Mouse (Mus musculus): ENCODE measurements at regions not wholly inside any gene's neighbourhood (a gene's known extent, or its start where the extent isn't known, plus 50 kb on each side); places are given as distances from the start of the nearest gene placed in this dataset.

- Histone ChIP-seq H3K4me1 (ENCODE audit: control insufficient read depth, insufficient read depth, low read depth, low read length) (no peaks in the 10 kb centered on the region), H3K4me3 (ENCODE audit: low read length) (no peak overlapping the region), H3K4me2 (ENCODE audit: low read length) (no peak overlapping the region), H3K9me3 (ENCODE audit: control insufficient read depth, low read length) (no peaks in the 10 kb centered on the region), H3K27ac (ENCODE audit: low read depth, low read length) (no peak overlapping the region), H3K9ac (ENCODE audit: low read depth, low read length) (no peak overlapping the region), H3K36me3 (ENCODE audit: control insufficient read depth, insufficient read depth, low read length) (no peaks in the 10 kb centered on the region), H3K27me3 (replicated peaks; ENCODE audit: control insufficient read depth, insufficient read depth, low read length) (no peaks in the 10 kb centered on the region)
- ATAC-seq, result peak; percentile 52; the same call in 1 of the 2 replicates
- WGBS, result 46% methylated on average over 4 of the region's 4 CpGs
Measured at GRCm38 (mm10) chr10:99383028-99383427, 120.0 kb downstream of the Dusp6 start.

GRCm38 (mm10) chr10:99384366-99384765 lies 121.3 kb downstream of the Dusp6 start:
- WGBS, result 93% methylated on average over 6 of the region's 6 CpGs
- H3K4me3 ChIP-seq (ENCODE audit: low read length), result no peak overlapping the region
- ATAC-seq, result no peak

DNA sequence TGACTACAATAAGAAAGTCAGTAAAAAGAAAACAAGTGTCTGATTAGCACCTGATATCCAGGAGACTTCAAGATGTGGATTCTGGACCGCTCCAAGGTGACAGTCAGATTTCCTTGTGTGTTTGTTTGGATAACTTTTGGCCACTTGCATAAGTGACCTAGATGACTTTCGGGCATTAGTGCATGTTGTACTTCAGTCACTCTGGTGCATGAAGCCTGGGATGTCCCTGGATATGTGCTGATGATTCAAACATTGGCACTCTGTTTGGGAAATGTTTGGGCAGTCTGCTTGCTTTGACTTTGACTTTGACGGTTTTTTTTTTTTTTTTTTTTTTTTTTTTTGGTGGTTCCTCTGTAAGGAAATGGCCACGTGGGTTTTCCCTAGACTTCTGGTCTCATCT lies 121.8 kb downstream of the Dusp6 start:
- Histone ChIP-seq H3K4me1 (ENCODE audit: control insufficient read depth, insufficient read depth, low read depth, low read length) (no peaks in the 10 kb centered on the region), H3K36me3 (ENCODE audit: control insufficient read depth, insufficient read depth, low read length) (no peaks in the 10 kb centered on the region), H3K27me3 (replicated peaks; ENCODE audit: control insufficient read depth, insufficient read depth, low read length) (no peaks in the 10 kb centered on the region), H3K4me3 (ENCODE audit: low read length) (no peak overlapping the region), H3K4me2 (ENCODE audit: low read length) (no peak overlapping the region), H3K27ac (ENCODE audit: low read depth, low read length) (no peak overlapping the region), H3K9ac (ENCODE audit: low read depth, low read length) (no peak overlapping the region), H3K9me3 (ENCODE audit: control insufficient read depth, low read length) (no peaks in the 10 kb centered on the region)
- 88% methylated on average over 4 of the region's 4 CpGs for WGBS
- ATAC-seq, result no peak

More at GRCm38 (mm10) chr10:99384366-99384765, 121.3 kb downstream of the Dusp6 start:
- H3K27me3 ChIP-seq (replicated peaks; ENCODE audit: control insufficient read depth, insufficient read depth, low read length), result no peaks in the 10 kb centered on the region
- H3K4me2 ChIP-seq (ENCODE audit: low read length), result no peak overlapping the region
- no peak overlapping the region for H3K9ac ChIP-seq (ENCODE audit: low read depth, low read length)
- no peaks in the 10 kb centered on the region for H3K9me3 ChIP-seq (ENCODE audit: control insufficient read depth, low read length)
- H3K27ac ChIP-seq (ENCODE audit: low read depth, low read length), result no peak overlapping the region
- no peaks in the 10 kb centered on the region for H3K36me3 ChIP-seq (ENCODE audit: control insufficient read depth, insufficient read depth, low read length)
- no peaks in the 10 kb centered on the region for H3K4me1 ChIP-seq (ENCODE audit: control insufficient read depth, insufficient read depth, low read depth, low read length)

- ATAC-seq, result no peak
- 84% methylated on average over 6 of the region's 6 CpGs for WGBS
- no peaks in the 10 kb centered on the region for H3K4me1 ChIP-seq (ENCODE audit: control insufficient read depth, insufficient read depth, low read depth, low read length)
- H3K27me3 ChIP-seq (replicated peaks; ENCODE audit: control insufficient read depth, insufficient read depth, low read length), result no peaks in the 10 kb centered on the region
- no peaks in the 10 kb centered on the region for H3K9me3 ChIP-seq (ENCODE audit: control insufficient read depth, low read length)
- H3K4me2 ChIP-seq (ENCODE audit: low read length), result no peak overlapping the region
- H3K4me3 ChIP-seq (ENCODE audit: low read length), result no peak overlapping the region
- H3K36me3 ChIP-seq (ENCODE audit: control insufficient read depth, insufficient read depth, low read length), result no peaks in the 10 kb centered on the region
- H3K9ac ChIP-seq (ENCODE audit: low read depth, low read length), result no peak overlapping the region
- H3K27ac ChIP-seq (ENCODE audit: low read depth, low read length), result no peak overlapping the region
Measured at GRCm38 (mm10) chr10:99385854-99386253, 122.8 kb downstream of the Dusp6 start.

GRCm38 (mm10) chr10:99388526-99388925 lies 125.5 kb downstream of the Dusp6 start:
- H3K4me2 ChIP-seq (ENCODE audit: low read length), result no peak overlapping the region

GRCm38 (mm10) chr10:99388986-99389385 lies 126.0 kb downstream of the Dusp6 start:
- Histone ChIP-seq H3K4me2 (ENCODE audit: low read length) (no peak overlapping the region), H3K27ac (ENCODE audit: low read depth, low read length) (no peak overlapping the region), H3K4me3 (ENCODE audit: low read length) (no peak overlapping the region), H3K36me3 (ENCODE audit: control insufficient read depth, insufficient read depth, low read length) (no peaks in the 10 kb centered on the region), H3K27me3 (replicated peaks; ENCODE audit: control insufficient read depth, insufficient read depth, low read length) (no peaks in the 10 kb centered on the region), H3K9ac (ENCODE audit: low read depth, low read length) (no peak overlapping the region), H3K9me3 (ENCODE audit: control insufficient read depth, low read length) (no peaks in the 10 kb centered on the region), H3K4me1 (ENCODE audit: control insufficient read depth, insufficient read depth, low read depth, low read length) (no peaks in the 10 kb centered on the region)
- no peak for ATAC-seq
- 71% methylated on average over 8 of the region's 8 CpGs for WGBS

More at GRCm38 (mm10) chr10:99388526-99388925, 125.5 kb downstream of the Dusp6 start:
- 93% methylated on average over 7 of the region's 7 CpGs for WGBS
- no peaks in the 10 kb centered on the region for H3K27me3 ChIP-seq (replicated peaks; ENCODE audit: control insufficient read depth, insufficient read depth, low read length)
- H3K36me3 ChIP-seq (ENCODE audit: control insufficient read depth, insufficient read depth, low read length), result no peaks in the 10 kb centered on the region
- no peak for ATAC-seq
- H3K9me3 ChIP-seq (ENCODE audit: control insufficient read depth, low read length), result no peaks in the 10 kb centered on the region
- H3K27ac ChIP-seq (ENCODE audit: low read depth, low read length), result no peak overlapping the region
- H3K4me3 ChIP-seq (ENCODE audit: low read length), result no peak overlapping the region
- H3K4me1 ChIP-seq (ENCODE audit: control insufficient read depth, insufficient read depth, low read depth, low read length), result no peaks in the 10 kb centered on the region
- H3K9ac ChIP-seq (ENCODE audit: low read depth, low read length), result no peak overlapping the region

DNA sequence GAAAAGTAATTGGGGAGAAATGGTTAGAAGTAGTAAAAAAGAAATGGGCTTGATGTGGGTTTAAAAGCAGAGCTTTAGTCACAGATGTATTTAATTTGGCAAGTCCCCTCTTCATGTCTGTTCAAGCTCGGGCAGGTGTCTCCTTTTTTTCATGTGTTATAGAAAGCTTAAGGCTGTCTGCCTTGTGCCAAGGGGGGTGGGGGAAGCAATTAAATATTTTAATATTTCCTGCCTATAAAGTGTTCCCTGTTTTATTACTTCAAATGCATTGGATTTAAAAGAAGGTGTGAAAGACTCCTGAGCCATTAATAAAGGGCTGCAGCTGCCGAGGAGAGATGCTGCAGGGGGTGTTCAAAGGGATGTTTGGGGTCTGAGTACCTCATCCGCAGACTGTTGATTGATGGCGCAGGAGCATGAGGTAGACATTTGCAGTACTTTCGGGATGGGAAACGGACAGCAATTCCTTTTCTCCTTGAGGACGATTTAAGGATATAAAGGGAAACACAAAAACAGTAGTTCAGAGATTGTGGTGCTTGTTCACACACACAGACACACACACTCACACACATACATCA lies 127.7 kb downstream of the Dusp6 start:
- Histone ChIP-seq H3K9ac (ENCODE audit: low read depth, low read length) (no peak overlapping the region), H3K9me3 (ENCODE audit: control insufficient read depth, low read length) (no peaks in the 10 kb centered on the region), H3K27ac (ENCODE audit: low read depth, low read length) (no peak overlapping the region), H3K4me2 (ENCODE audit: low read length) (no peak overlapping the region), H3K4me1 (ENCODE audit: control insufficient read depth, insufficient read depth, low read depth, low read length) (no peaks in the 10 kb centered on the region), H3K27me3 (replicated peaks; ENCODE audit: control insufficient read depth, insufficient read depth, low read length) (no peaks in the 10 kb centered on the region), H3K36me3 (ENCODE audit: control insufficient read depth, insufficient read depth, low read length) (no peaks in the 10 kb centered on the region), H3K4me3 (ENCODE audit: low read length) (no peak overlapping the region)
- WGBS, result 66% methylated on average over 7 of the region's 7 CpGs
- ATAC-seq, result no peak

GRCm38 (mm10) chr10:99391725-99392124 lies 128.7 kb downstream of the Dusp6 start:
- no peaks in the 10 kb centered on the region for H3K36me3 ChIP-seq (ENCODE audit: control insufficient read depth, insufficient read depth, low read length)
- H3K27ac ChIP-seq (ENCODE audit: low read depth, low read length), result no peak overlapping the region
- H3K9ac ChIP-seq (ENCODE audit: low read depth, low read length), result no peak overlapping the region
- WGBS, result 93% methylated on average over 6 of the region's 6 CpGs
- ATAC-seq, result no peak
- no peak overlapping the region for H3K4me2 ChIP-seq (ENCODE audit: low read length)
- no peaks in the 10 kb centered on the region for H3K9me3 ChIP-seq (ENCODE audit: control insufficient read depth, low read length)
- no peaks in the 10 kb centered on the region for H3K4me1 ChIP-seq (ENCODE audit: control insufficient read depth, insufficient read depth, low read depth, low read length)
- H3K27me3 ChIP-seq (replicated peaks; ENCODE audit: control insufficient read depth, insufficient read depth, low read length), result no peaks in the 10 kb centered on the region
- no peak overlapping the region for H3K4me3 ChIP-seq (ENCODE audit: low read length)

- no peak overlapping the region for H3K9ac ChIP-seq (ENCODE audit: low read depth, low read length)
- H3K27ac ChIP-seq (ENCODE audit: low read depth, low read length), result no peak overlapping the region
- no peak overlapping the region for H3K4me2 ChIP-seq (ENCODE audit: low read length)
- H3K4me3 ChIP-seq (ENCODE audit: low read length), result no peak overlapping the region
- WGBS, result 81% methylated on average over 5 of the region's 5 CpGs
- no peaks in the 10 kb centered on the region for H3K4me1 ChIP-seq (ENCODE audit: control insufficient read depth, insufficient read depth, low read depth, low read length)
- ATAC-seq, result no peak
- H3K36me3 ChIP-seq (ENCODE audit: control insufficient read depth, insufficient read depth, low read length), result no peaks in the 10 kb centered on the region
- H3K9me3 ChIP-seq (ENCODE audit: control insufficient read depth, low read length), result no peaks in the 10 kb centered on the region
- no peaks in the 10 kb centered on the region for H3K27me3 ChIP-seq (replicated peaks; ENCODE audit: control insufficient read depth, insufficient read depth, low read length)
Measured at GRCm38 (mm10) chr10:99392979-99393378, 129.9 kb downstream of the Dusp6 start.

- no peak overlapping the region for H3K4me2 ChIP-seq (ENCODE audit: low read length)
- no peaks in the 10 kb centered on the region for H3K27me3 ChIP-seq (replicated peaks; ENCODE audit: control insufficient read depth, insufficient read depth, low read length)
- no peaks in the 10 kb centered on the region for H3K4me1 ChIP-seq (ENCODE audit: control insufficient read depth, insufficient read depth, low read depth, low read length)
- no peak overlapping the region for H3K27ac ChIP-seq (ENCODE audit: low read depth, low read length)
- no peak overlapping the region for H3K9ac ChIP-seq (ENCODE audit: low read depth, low read length)
- 0 out of 2 replicates have a peak, but pooled peaks cover 2% of the 10 kb centered on the region for H3K9me3 ChIP-seq (ENCODE audit: control insufficient read depth, low read length)
- no peak overlapping the region for H3K4me3 ChIP-seq (ENCODE audit: low read length)
- ATAC-seq, result no peak
- 70% methylated on average over 8 of the region's 8 CpGs for WGBS
- H3K36me3 ChIP-seq (ENCODE audit: control insufficient read depth, insufficient read depth, low read length), result no peaks in the 10 kb centered on the region
Measured at GRCm38 (mm10) chr10:99393523-99393922, 130.5 kb downstream of the Dusp6 start.

Measured in hindbrain, embryonic 16.5 days (tissue).